Mouse (Mus musculus) intestine, embryonic 14.5 days (tissue): ENCODE measurements around the gene Igf1r. TPM values are rescaled to one million over a fixed set of nuclear protein-coding genes. Genes with fewer than 3 reads are reported as not detected.
A peak's percentile ranks its signal among the peaks of the same experiment; 100 is the strongest.

Source experiments
- ATAC-seq: fragments of 200-750 bp; cut with Nextera tagmentation; replicated peaks from 2 replicates; pipeline ENCODE4 v1.8.0; 2017; ENCODE audit warnings: low read depth, moderate number of reproducible peaks, moderate TSS enrichment, moderate library complexity; ENCODE audit not compliant: low FRiP score, low TSS enrichment
- DNase-seq: peaks from one replicate; pipeline ENCODE4 v3.0.0-alpha.2; 2018; ENCODE audit warnings: low spot score
- H3K27ac ChIP-seq: fragments of 300-500 bp; sonication (generic); 2 replicates; pipeline ENCODE4 v1.5.1; 2014; ENCODE audit warnings: low read depth, mild to moderate bottlenecking, control low read depth
- H3K27me3 ChIP-seq: fragments of 300-500 bp; sonication (generic); replicated peaks from 2 replicates; pipeline ENCODE4 v1.6.1; 2014; ENCODE audit warnings: low read length, control low read depth; ENCODE audit not compliant: control insufficient read depth, insufficient read depth
- H3K36me3 ChIP-seq: fragments of 300-500 bp; sonication (generic); 2 replicates; pipeline ENCODE4 v1.6.1; 2014; ENCODE audit warnings: low read length, control low read depth; ENCODE audit not compliant: control insufficient read depth, insufficient read depth
- H3K4me1 ChIP-seq: fragments of 300-500 bp; sonication (generic); replicated peaks from 2 replicates; pipeline ENCODE4 v1.6.1; 2014; ENCODE audit warnings: low read length, control low read depth, mixed read lengths; ENCODE audit not compliant: control insufficient read depth, insufficient read depth
- H3K4me2 ChIP-seq: fragments of 300-500 bp; sonication (generic); 2 replicates; pipeline ENCODE4 v1.6.1; 2014; ENCODE audit warnings: low read length
- H3K4me3 ChIP-seq: fragments of 300-500 bp; sonication (generic); 2 replicates; pipeline ENCODE4 v1.5.1; 2014; ENCODE audit warnings: low read depth, low read length, control low read depth, mixed read lengths
- H3K9ac ChIP-seq: fragments of 300-500 bp; sonication (generic); 2 replicates; pipeline ENCODE4 v1.6.1; 2014; ENCODE audit warnings: mild to moderate bottlenecking, low read length
- H3K9me3 ChIP-seq: fragments of 300-500 bp; sonication (generic); 2 replicates; pipeline ENCODE4 v1.6.1; 2016; ENCODE audit warnings: low read length, control low read depth; ENCODE audit not compliant: control insufficient read depth
- WGBS: fragments of 180-500 bp; shearing (Covaris S2); extraction: QIAGEN DNeasy Blood & Tissue Kit; methylation state at CpG from one replicate; pipeline ENCODE4 v1.1.7; 2014; 5-methylcytosine and 5-hydroxymethylcytosine counted together
- polyA plus RNA-seq: library from polyadenylated mRNA; unstranded; fragments of >200 nt; fragmentation: Nextera tagmentation; extraction: Ambion mirVana; gene quantifications from 2 replicates; pipeline ENCODE4 v1.2.1, GENCODE M21; 2014

Igf1r gene
- polyA plus RNA-seq, 1 experiment from 2014 or later = 18.4 TPM

DNA sequence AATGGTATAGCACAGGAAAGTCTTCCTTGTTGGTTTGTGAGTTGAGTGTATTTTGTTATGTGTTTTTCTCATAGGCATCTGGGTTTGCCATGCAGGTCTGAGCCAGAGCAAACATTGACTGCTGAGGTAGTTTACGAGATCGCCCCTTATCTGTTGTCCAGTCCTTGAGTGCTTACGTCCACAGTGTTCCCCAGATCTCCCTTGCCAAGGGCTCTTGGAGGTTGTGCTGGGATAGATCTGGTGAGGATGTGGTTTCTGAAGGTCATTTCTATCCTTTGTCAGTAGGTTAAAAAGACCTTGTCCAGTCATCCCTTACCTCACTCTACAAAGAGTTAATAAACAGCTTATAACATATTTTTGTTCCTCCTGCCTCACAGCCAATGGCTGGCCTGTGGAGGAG, 62.8 kb downstream of the Igf1r start:
- Histone ChIP-seq H3K4me3 (no peak overlapping the region), H3K36me3 (0 out of 2 replicates have a peak, but pooled peaks cover 4% of the 10 kb centered on the region), H3K27me3 (no peaks in the 10 kb centered on the region), H3K4me2 (no peak overlapping the region), H3K9me3 (no peaks in the 10 kb centered on the region), H3K27ac (no peak overlapping the region), H3K4me1 (peaks cover 36% of the 10 kb centered on the region), H3K9ac (no peak overlapping the region)
- ATAC-seq (no peak), DNase-seq (no peak)
- WGBS = 83% methylated on average over 3 of the region's 3 CpGs

DNA sequence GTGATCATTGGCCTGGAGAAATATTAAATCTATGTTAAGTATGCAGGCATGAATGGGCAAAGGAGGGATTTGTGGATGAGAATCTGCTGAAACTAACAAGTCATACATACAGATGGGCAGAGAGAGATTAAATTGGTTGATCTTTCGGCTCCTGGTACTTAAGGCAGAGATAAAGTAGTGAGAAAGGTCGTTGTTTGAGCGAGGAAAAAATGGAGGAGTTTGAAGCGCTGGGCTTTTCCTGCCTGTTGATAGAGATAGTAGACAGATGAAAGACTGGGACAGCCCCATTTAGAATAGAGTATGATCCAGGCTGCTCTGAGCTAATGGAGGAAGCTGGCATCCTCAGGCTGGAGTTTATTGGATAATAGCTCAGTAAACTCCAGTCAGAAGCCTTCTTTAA, 65.4 kb downstream of the Igf1r start:
- 44% methylated on average over 4 of the region's 4 CpGs for WGBS
- no peak for DNase-seq
- Histone ChIP-seq H3K27ac (no peak overlapping the region), H3K9me3 (no peaks in the 10 kb centered on the region), H3K4me3 (no peak overlapping the region), H3K36me3 (0 out of 2 replicates have a peak, but pooled peaks cover 4% of the 10 kb centered on the region), H3K9ac (no peak overlapping the region), H3K4me2 (no peak overlapping the region), H3K27me3 (no peaks in the 10 kb centered on the region), H3K4me1 (peaks cover 24% of the 10 kb centered on the region)
- no peak for ATAC-seq

DNA sequence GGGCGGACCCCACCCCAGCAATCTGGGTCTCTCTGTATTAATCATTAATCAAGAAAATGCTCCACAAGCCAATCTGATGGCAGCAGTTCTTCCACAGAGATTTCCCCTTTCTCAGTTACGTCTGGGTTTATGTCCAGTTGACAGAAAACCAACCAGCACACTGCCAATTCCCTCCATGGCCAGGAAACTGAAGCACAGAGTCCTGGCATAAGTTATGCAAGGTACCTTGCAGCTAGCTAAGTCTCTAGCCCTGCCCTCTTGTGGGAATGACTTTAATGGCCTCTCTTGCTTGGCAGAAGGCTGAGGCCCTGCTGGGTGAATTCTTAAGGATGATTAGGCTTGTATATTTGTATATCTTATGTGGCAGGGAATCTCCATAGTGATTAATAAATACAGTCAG, 67.9 kb downstream of the Igf1r start:
- Histone ChIP-seq H3K27ac (no peak overlapping the region), H3K9ac (no peak overlapping the region), H3K4me3 (no peak overlapping the region), H3K4me1 (peaks cover 18% of the 10 kb centered on the region), H3K36me3 (0 out of 2 replicates have a peak, but pooled peaks cover 4% of the 10 kb centered on the region), H3K9me3 (no peaks in the 10 kb centered on the region), H3K27me3 (no peaks in the 10 kb centered on the region), H3K4me2 (no peak overlapping the region)
- WGBS = 81% methylated on average over 2 of the region's 2 CpGs
- ATAC-seq (no peak; the same call in 1 of the 2 replicates), DNase-seq (no peak)

DNA sequence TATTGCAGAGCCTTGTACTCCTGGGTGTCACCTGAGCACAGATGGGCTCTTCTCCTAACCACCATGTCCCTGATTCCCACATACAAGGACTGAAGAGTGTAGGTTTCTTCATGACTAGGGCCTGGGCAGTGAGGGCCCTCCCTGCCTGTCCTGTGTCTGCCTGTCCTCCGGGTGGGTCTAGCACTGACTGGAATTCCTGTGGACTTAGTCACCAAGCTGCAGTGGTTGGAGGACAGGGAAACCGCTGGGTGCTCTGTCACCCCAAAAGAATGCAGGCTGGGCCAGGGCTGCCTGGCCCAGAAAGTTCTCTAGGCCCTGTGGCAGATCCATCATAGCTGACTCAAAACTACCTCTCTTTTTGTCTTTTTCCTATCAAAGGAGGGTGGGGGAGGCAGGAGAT, 69.1 kb downstream of the Igf1r start:
- no peak overlapping the region for H3K4me3 ChIP-seq
- no peak overlapping the region for H3K9ac ChIP-seq
- 0 out of 2 replicates have a peak, but pooled peaks cover 4% of the 10 kb centered on the region for H3K36me3 ChIP-seq
- WGBS = 22% methylated on average over 2 of the region's 2 CpGs
- no peaks in the 10 kb centered on the region for H3K9me3 ChIP-seq
- H3K27ac ChIP-seq = no peak overlapping the region
- no peak overlapping the region for H3K4me2 ChIP-seq
- peak; percentile 82 for ATAC-seq
- peaks cover 17% of the 10 kb centered on the region for H3K4me1 ChIP-seq
- DNase-seq = no peak
- H3K27me3 ChIP-seq = no peaks in the 10 kb centered on the region

DNA sequence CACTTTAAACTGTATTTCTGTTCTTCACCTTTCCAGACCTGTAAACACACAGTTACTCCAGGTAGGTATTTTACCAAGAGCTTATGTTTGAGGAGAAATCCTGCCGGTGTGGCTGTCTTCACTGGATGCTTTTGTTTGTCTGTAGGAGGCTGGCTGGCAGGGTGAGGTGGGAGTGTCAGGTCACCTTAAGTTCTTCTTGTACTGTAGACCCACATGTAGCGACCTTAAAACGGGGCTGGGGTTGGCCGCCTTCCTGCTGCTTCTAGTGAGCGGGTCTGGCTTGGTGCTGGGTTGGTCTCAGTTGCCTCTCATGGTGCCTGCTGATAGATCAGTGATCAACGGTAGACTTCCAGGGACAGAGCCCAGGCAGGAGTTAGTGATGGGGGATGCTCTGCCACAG, 69.6 kb downstream of the Igf1r start:
- no peak for ATAC-seq

DNA sequence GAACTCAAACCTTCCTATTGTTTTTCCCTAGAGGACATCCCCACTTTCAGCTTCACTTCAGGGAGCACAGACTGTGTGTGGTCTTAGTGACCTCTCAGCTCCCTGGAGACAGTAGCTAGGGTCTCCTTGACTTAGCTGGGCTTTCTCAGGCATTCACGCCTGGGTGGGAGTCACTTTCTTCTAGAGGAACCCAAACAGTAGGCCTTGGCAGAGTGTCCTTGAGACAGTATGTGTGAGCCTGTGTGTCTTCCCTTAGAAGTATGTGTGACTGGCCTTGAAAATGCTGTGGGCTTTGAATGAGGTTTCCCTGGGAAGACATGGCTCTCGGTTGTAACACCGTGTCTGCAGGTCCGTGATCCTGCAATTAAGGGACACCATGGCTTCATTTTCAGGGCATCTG, 71.3 kb downstream of the Igf1r start:
- H3K36me3 ChIP-seq = 0 out of 2 replicates have a peak, but pooled peaks cover 4% of the 10 kb centered on the region
- H3K9ac ChIP-seq = no peak overlapping the region
- WGBS = 81% methylated on average over 4 of the region's 4 CpGs
- peaks cover 14% of the 10 kb centered on the region for H3K4me1 ChIP-seq
- DNase-seq (no peak), ATAC-seq (no peak)
- no peak overlapping the region for H3K27ac ChIP-seq
- no peak overlapping the region for H3K4me2 ChIP-seq
- no peaks in the 10 kb centered on the region for H3K27me3 ChIP-seq
- no peak overlapping the region for H3K4me3 ChIP-seq
- H3K9me3 ChIP-seq = no peaks in the 10 kb centered on the region

More for the DNA sequence above, 69.6 kb downstream of the Igf1r start:
- no peak overlapping the region for H3K4me3 ChIP-seq
- no peak for DNase-seq
- H3K9me3 ChIP-seq = no peaks in the 10 kb centered on the region
- H3K27ac ChIP-seq = no peak overlapping the region
- H3K9ac ChIP-seq = no peak overlapping the region
- no peaks in the 10 kb centered on the region for H3K27me3 ChIP-seq
- H3K4me1 ChIP-seq = peaks cover 13% of the 10 kb centered on the region
- H3K4me2 ChIP-seq = no peak overlapping the region
- H3K36me3 ChIP-seq = 0 out of 2 replicates have a peak, but pooled peaks cover 4% of the 10 kb centered on the region
- WGBS = 65% methylated on average over 6 of the region's 6 CpGs

DNA sequence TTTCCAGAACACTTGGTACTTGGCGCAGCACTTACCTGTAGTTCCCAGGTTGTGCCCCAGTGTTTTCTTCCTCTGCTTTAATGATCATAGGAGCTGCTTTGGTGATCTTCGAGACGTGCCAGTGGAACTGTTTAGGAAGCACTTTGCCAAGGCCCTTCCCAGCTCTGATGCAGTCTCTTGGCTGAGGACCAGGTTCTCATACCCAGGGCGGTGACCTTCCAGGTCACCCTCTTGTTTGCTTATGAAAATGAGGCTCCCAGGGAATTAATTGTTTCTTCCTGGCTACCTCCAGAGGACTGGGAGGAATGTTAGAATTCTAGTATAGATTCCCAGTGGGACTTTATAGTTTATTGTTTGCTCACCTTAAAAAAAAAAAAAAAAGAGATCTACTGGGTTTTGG, 72.0 kb downstream of the Igf1r start:
- DNase-seq (no peak), ATAC-seq (no peak)
- H3K4me2 ChIP-seq = no peak overlapping the region
- no peak overlapping the region for H3K4me3 ChIP-seq
- no peaks in the 10 kb centered on the region for H3K27me3 ChIP-seq
- peaks cover 18% of the 10 kb centered on the region for H3K4me1 ChIP-seq
- 80% methylated on average over 4 of the region's 4 CpGs for WGBS
- H3K9me3 ChIP-seq = no peaks in the 10 kb centered on the region
- no peaks in the 10 kb centered on the region for H3K36me3 ChIP-seq
- H3K9ac ChIP-seq = no peak overlapping the region
- no peak overlapping the region for H3K27ac ChIP-seq

DNA sequence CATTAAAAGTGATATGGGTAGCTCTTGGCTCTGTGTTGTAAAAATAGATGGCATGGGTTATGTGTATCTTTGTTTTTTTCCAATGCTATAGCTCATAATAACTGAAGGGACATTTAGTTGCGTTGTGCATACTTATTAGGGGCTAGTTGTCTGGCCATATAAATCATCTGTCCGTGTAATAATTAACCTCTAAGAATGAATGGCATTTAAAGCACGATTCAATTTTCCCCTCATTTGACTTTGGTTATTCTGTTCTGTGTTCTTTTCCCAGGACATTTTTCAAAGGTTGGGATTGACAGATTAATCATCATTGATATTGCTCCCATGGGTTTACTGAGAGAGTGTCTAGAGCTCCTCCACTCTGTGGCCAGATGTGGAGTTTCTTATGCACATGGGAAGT, 72.8 kb downstream of the Igf1r start:
- no peak overlapping the region for H3K4me2 ChIP-seq
- DNase-seq (no peak), ATAC-seq (no peak)
- H3K36me3 ChIP-seq = no peaks in the 10 kb centered on the region
- H3K27me3 ChIP-seq = no peaks in the 10 kb centered on the region
- peaks cover 26% of the 10 kb centered on the region for H3K4me1 ChIP-seq
- no peaks in the 10 kb centered on the region for H3K9me3 ChIP-seq
- WGBS = 55% methylated on average over 3 of the region's 3 CpGs
- no peak overlapping the region for H3K9ac ChIP-seq
- H3K27ac ChIP-seq = no peak overlapping the region
- H3K4me3 ChIP-seq = no peak overlapping the region

DNA sequence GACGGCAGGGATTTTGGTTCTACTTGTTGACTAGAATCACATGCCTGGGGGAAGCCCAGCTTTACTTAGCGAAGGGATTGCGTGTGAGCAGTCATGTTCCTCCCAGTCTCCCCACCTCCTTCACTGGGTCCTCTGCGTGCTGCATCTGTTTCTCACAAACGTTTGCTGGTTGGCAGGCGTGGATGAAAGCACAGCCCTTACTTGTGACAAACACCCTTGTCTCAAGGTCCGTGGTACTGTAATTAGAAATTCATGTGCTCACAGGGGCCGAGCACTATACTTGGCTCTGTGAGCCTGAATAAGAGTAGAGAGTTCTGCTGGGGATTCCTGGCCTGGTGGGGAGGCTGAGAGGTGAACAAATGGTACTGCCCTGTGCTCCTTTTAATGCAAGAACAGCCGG, 73.4 kb downstream of the Igf1r start:
- Histone ChIP-seq H3K4me3 (no peak overlapping the region), H3K36me3 (no peaks in the 10 kb centered on the region), H3K9ac (no peak overlapping the region), H3K27ac (no peak overlapping the region), H3K27me3 (no peaks in the 10 kb centered on the region), H3K9me3 (no peaks in the 10 kb centered on the region), H3K4me1 (peaks cover 32% of the 10 kb centered on the region), H3K4me2 (no peak overlapping the region)
- DNase-seq (no peak), ATAC-seq (no peak)
- 68% methylated on average over 9 of the region's 9 CpGs for WGBS
